In genomic region chr7:28931695-28932039, GRCm38 (mm10) we compare ENCODE assay signal across 14 mouse cellular contexts. TPM values are rescaled to one million over a fixed set of nuclear protein-coding genes. Genes with fewer than 3 reads are reported as not detected.
A peak's percentile ranks its signal among the peaks of the same experiment; 100 is the strongest.
DNase-seq lines count a peak whose midpoint lies in the region; ATAC-seq and TF ChIP-seq lines count a peak whose summit lies in the region.
"Had no signal": no experiment of that assay in that cellular context is flagged by ENCODE, and none has a peak within 500 bp of the region (broad histone marks: within the 10 kb centered on the region; RNA-seq: fewer than 3 reads in every experiment).

No protein-coding gene starts in this region.

- H3K27ac ChIP-seq in heart, embryonic 10.5 days: peak overlapping the region; percentile 72
- peak overlapping the region; percentile 95 for H3K27ac ChIP-seq in kidney, embryonic 16.5 days (ENCODE audit: low read length)
- H3K27ac ChIP-seq in brown adipose tissue, adult 24 weeks (replicated peaks; ENCODE audit: low read depth, low read length): peak overlapping the region; percentile 57
- H3K27ac ChIP-seq in hindbrain, postnatal 0 days: no peak overlapping the region
- H3K27ac ChIP-seq: liver, embryonic 12.5 days; midbrain, embryonic 10.5 days had no signal

- no peaks in the 10 kb centered on the region for H3K27me3 ChIP-seq in heart, embryonic 10.5 days (ENCODE audit: insufficient read depth, poor library complexity, severe bottlenecking)
- H3K27me3 ChIP-seq in kidney, embryonic 16.5 days (ENCODE audit: insufficient read depth, low read length): no peaks in the 10 kb centered on the region
- no peaks in the 10 kb centered on the region for H3K27me3 ChIP-seq in hindbrain, postnatal 0 days (ENCODE audit: insufficient read depth, low read length)
- H3K27me3 ChIP-seq: liver, embryonic 12.5 days had no signal

- TF ChIP-seq CTCF in hindbrain, postnatal 0 days (IDR thresholded peaks at IDR 0.05; ENCODE audit: low read depth): no peak

- DNase-seq in heart, embryonic 10.5 days (ENCODE audit: low spot score): no peak
- no peak for DNase-seq in heart, postnatal 36 days
- DNase-seq in kidney, adult 9 months: no peak
- DNase-seq in lung, postnatal 36 days: peak; percentile 52
- no peak for DNase-seq in spleen, postnatal 4 days (ENCODE audit: low spot score in 2 of 2)
- no peak for DNase-seq in hindbrain, postnatal 0 days (ENCODE audit: low spot score)
- DNase-seq: cerebellum, adult 9-10 months; thymus, postnatal 25 days had no signal

- H3K9me3 ChIP-seq in heart, embryonic 10.5 days: no peaks in the 10 kb centered on the region
- no peaks in the 10 kb centered on the region for H3K9me3 ChIP-seq in kidney, embryonic 16.5 days (ENCODE audit: low read length)
- no peaks in the 10 kb centered on the region for H3K9me3 ChIP-seq in hindbrain, postnatal 0 days (ENCODE audit: low read length)
- H3K9me3 ChIP-seq: liver, embryonic 12.5 days; midbrain, embryonic 10.5 days had no signal

- H3K4me3 ChIP-seq in heart, embryonic 10.5 days: no peak overlapping the region
- H3K4me3 ChIP-seq in kidney, embryonic 16.5 days (ENCODE audit: low read length): no peak overlapping the region
- no peak overlapping the region for H3K4me3 ChIP-seq in brown adipose tissue, adult 24 weeks (ENCODE audit: insufficient read depth, low read depth, low read length)
- no peak overlapping the region for H3K4me3 ChIP-seq in hindbrain, postnatal 0 days (ENCODE audit: low read length)
- H3K4me3 ChIP-seq: liver, embryonic 12.5 days; midbrain, embryonic 10.5 days had no signal

- H3K9ac ChIP-seq in kidney, embryonic 16.5 days (replicated peaks; ENCODE audit: low read length): peak overlapping the region; percentile 24; the same call in 1 of the 2 replicates
- H3K9ac ChIP-seq in hindbrain, postnatal 0 days (replicated peaks; ENCODE audit: low read length): no peak overlapping the region
- H3K9ac ChIP-seq: liver, embryonic 12.5 days had no signal

- ATAC-seq in kidney, embryonic 16.5 days (ENCODE audit: low FRiP score, low TSS enrichment): peak; percentile 23
- ATAC-seq in hindbrain, postnatal 0 days: no peak
- ATAC-seq: forebrain, embryonic 14.5 days; hindbrain, embryonic 16.5 days had no signal

- peaks cover 75% of the 10 kb centered on the region for H3K4me1 ChIP-seq in heart, embryonic 10.5 days
- peaks cover 62% of the 10 kb centered on the region for H3K4me1 ChIP-seq in kidney, embryonic 16.5 days (ENCODE audit: insufficient read depth, low read length)
- peaks cover 66% of the 10 kb centered on the region for H3K4me1 ChIP-seq in brown adipose tissue, adult 24 weeks (ENCODE audit: control insufficient read depth, insufficient read depth, insufficient read length, low read length)
- H3K4me1 ChIP-seq in hindbrain, postnatal 0 days (ENCODE audit: insufficient read depth, low read length): no peaks in the 10 kb centered on the region

- H3K4me2 ChIP-seq in kidney, embryonic 16.5 days (replicated peaks; ENCODE audit: low read depth, low read length): no peak overlapping the region
- no peak overlapping the region for H3K4me2 ChIP-seq in hindbrain, postnatal 0 days (ENCODE audit: low read depth, low read length)
- H3K4me2 ChIP-seq: liver, embryonic 12.5 days had no signal

- H3K36me3 ChIP-seq in heart, embryonic 10.5 days: peaks cover 22% of the 10 kb centered on the region
- H3K36me3 ChIP-seq in kidney, embryonic 16.5 days (ENCODE audit: insufficient read depth, low read length): 0 out of 2 replicates have a peak, but pooled peaks cover 8% of the 10 kb centered on the region
- no peaks in the 10 kb centered on the region for H3K36me3 ChIP-seq in hindbrain, postnatal 0 days (ENCODE audit: insufficient read depth, low read length)

- 76% methylated on average over 4 of the region's 4 CpGs for WGBS in heart, embryonic 10.5 days
- WGBS in kidney, embryonic 16.5 days: 70% methylated on average over 4 of the region's 4 CpGs
- WGBS in hindbrain, postnatal 0 days: 92% methylated on average over 4 of the region's 4 CpGs

- intact Hi-C loops in heart, postnatal 36 days (cut with DNase I): no loop called here

RNA-seq across cellular contexts. Expression of gene Actn4, which starts 30.5 kb away (rescaled TPM):
- 319 and 371 TPM in 2 replicates for polyA plus RNA-seq in heart, embryonic 10.5 days (2016; fragmentation: Nextera tagmentation; extraction: Ambion mirVana)
- 10 to 100 TPM; 69.4 to 81.8 TPM for total RNA-seq in heart, postnatal 36 days (2021)
- 360 and 374 TPM in 2 replicates for polyA plus RNA-seq in kidney, embryonic 16.5 days (2015; fragmentation: Nextera tagmentation; extraction: Ambion mirVana)
- 122 and 135 TPM in 2 replicates for polyA plus RNA-seq in brown adipose tissue, adult 24 weeks (2012; ENCODE audit: insufficient read depth, insufficient read length, missing spikeins)
- 81.3 and 85.7 TPM in 2 replicates for total RNA-seq in hindbrain, postnatal 0 days (2014; rRNA removed)
- 114 and 115 TPM in 2 replicates for polyA plus RNA-seq in hindbrain, postnatal 0 days (2015; fragmentation: Nextera tagmentation; extraction: Ambion mirVana)

RNA-seq across cellular contexts. Expression of gene Eif3k, which starts 50.0 kb away (rescaled TPM):
- polyA plus RNA-seq in heart, embryonic 10.5 days (2016; fragmentation: Nextera tagmentation; extraction: Ambion mirVana): 289 and 329 TPM in 2 replicates
- 100 to 1,000 TPM; 159 to 163 TPM for total RNA-seq in heart, postnatal 36 days (2021)
- 406 and 407 TPM in 2 replicates for polyA plus RNA-seq in kidney, embryonic 16.5 days (2015; fragmentation: Nextera tagmentation; extraction: Ambion mirVana)
- polyA plus RNA-seq in brown adipose tissue, adult 24 weeks (2012; ENCODE audit: insufficient read depth, insufficient read length, missing spikeins): 165 and 216 TPM in 2 replicates
- total RNA-seq in hindbrain, postnatal 0 days (2014; rRNA removed): 347 and 472 TPM in 2 replicates
- 309 TPM in 2 replicates for polyA plus RNA-seq in hindbrain, postnatal 0 days (2015; fragmentation: Nextera tagmentation; extraction: Ambion mirVana)

RNA-seq across cellular contexts. Expression of gene Map4k1, which starts 50.2 kb away (rescaled TPM):
- polyA plus RNA-seq in heart, embryonic 10.5 days (2016; fragmentation: Nextera tagmentation; extraction: Ambion mirVana): 9.9 and 14.3 TPM in 2 replicates
- total RNA-seq in heart, postnatal 36 days (2021): under 1 TPM; 0.61 to 0.81 TPM
- polyA plus RNA-seq in kidney, embryonic 16.5 days (2015; fragmentation: Nextera tagmentation; extraction: Ambion mirVana): 9.7 and 10.1 TPM in 2 replicates
- polyA plus RNA-seq in brown adipose tissue, adult 24 weeks (2012; ENCODE audit: insufficient read depth, insufficient read length, missing spikeins): 0.63 and 1.4 TPM in 2 replicates
- 4.1 and 5.8 TPM in 2 replicates for total RNA-seq in hindbrain, postnatal 0 days (2014; rRNA removed)
- polyA plus RNA-seq in hindbrain, postnatal 0 days (2015; fragmentation: Nextera tagmentation; extraction: Ambion mirVana): 12.5 and 15.0 TPM in 2 replicates

RNA-seq across cellular contexts. Expression of gene Capn12, which starts 50.4 kb away (rescaled TPM):
- 0.20 and 0.34 TPM in 2 replicates for polyA plus RNA-seq in heart, embryonic 10.5 days (2016; fragmentation: Nextera tagmentation; extraction: Ambion mirVana)
- under 1 TPM; 0.19 to 0.27 TPM for total RNA-seq in heart, postnatal 36 days (2021)
- polyA plus RNA-seq in kidney, embryonic 16.5 days (2015; fragmentation: Nextera tagmentation; extraction: Ambion mirVana): 0.59 and 0.74 TPM in 2 replicates
- polyA plus RNA-seq in brown adipose tissue, adult 24 weeks (2012; ENCODE audit: insufficient read depth, insufficient read length, missing spikeins): 0.63 and 0.71 TPM in 2 replicates
- 0.07 TPM in 1 of 2 replicates, not detected in the other for total RNA-seq in hindbrain, postnatal 0 days (2014; rRNA removed)
- 0.53 and 0.62 TPM in 2 replicates for polyA plus RNA-seq in hindbrain, postnatal 0 days (2015; fragmentation: Nextera tagmentation; extraction: Ambion mirVana)
